Mouse (Mus musculus) gastrocnemius, postnatal 10 days (tissue): ENCODE measurements at regions not wholly inside any gene's neighbourhood (a gene's known extent, or its start where the extent isn't known, plus 50 kb on each side); places are given as distances from the start of the nearest gene placed in this dataset.

ENCODE experiments used
- DNase-seq: peaks from one replicate; pipeline ENCODE4 v3.0.0; 2021; ENCODE audit warnings: mixed read lengths

- DNase-seq = no peak
These were observed 52.0 kb upstream of the Snrk start for GRCm38 (mm10) chr9:122064937-122065673.

- DNase-seq = no peak
These were observed 59.1 kb upstream of the Pomgnt2 start for GRCm38 (mm10) chr9:122055820-122056550.

GRCm38 (mm10) chr9:122051716-122052115, 54.8 kb upstream of the Pomgnt2 start:
- no peak for DNase-seq

GRCm38 (mm10) chr9:122051096-122051495, 54.2 kb upstream of the Pomgnt2 start:
- DNase-seq = no peak

DNA sequence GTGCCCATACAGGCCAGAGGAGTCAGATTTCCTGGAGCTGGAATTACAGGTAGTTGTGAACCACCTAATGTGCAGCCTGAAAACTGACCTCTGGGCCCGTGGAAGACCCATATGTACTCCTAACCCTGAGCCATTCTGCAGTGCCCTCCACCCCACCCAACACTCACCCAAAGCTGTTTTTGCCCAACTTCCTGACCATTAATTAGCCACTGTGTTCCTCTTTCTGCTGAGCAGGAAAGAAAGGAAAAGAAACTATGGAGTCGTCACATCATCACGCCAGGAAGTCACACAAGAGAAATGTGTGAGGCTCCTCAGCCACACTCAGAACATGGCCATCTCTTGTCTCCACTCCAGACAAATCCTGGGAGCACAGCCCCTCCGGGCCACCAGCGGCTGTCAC, 52.1 kb upstream of the Pomgnt2 start:
- no peak for DNase-seq

- DNase-seq = peak; percentile 25
These were observed 51.2 kb upstream of the Pomgnt2 start for GRCm38 (mm10) chr9:122047962-122048625.
